In the genomic region with DNA sequence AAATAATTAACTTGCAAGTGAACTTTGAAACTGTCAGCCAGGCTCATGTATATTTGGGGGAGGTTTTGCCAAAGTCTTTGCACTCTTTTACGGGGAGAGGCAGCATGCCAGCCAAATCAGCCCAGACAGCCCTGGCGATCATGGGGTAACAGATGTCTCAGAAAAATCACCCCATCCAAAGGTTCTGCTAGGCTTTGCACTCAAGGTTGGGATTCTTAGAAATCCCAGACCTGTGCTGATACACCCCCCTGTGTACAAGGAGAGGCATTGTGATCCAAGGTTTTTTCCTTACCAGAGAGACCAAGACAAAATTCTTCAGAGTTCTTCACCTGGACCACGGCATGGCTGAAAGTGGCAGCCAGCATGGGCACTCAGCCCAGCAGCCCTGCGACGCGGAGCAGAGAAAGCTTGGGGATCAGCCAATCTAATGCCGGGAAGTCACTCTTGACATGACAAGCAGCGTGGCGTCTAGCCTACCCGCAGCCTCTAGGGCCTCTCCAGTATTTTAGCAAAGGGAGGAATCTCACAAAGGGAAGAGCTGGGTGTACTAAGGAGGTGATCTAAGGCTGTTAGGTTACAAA, we compare ENCODE assay signal across 9 mouse cellular contexts. TPM values are rescaled to one million over a fixed set of nuclear protein-coding genes. Genes with fewer than 3 reads are reported as not detected.
DNase-seq lines count a peak whose midpoint lies in the region; ATAC-seq and TF ChIP-seq lines count a peak whose summit lies in the region.
"Had no signal": no experiment of that assay in that cellular context is flagged by ENCODE, and none has a peak within 500 bp of the region (broad histone marks: within the 10 kb centered on the region; RNA-seq: fewer than 3 reads in every experiment).

No protein-coding gene starts in this region.

- no peak overlapping the region for H3K9ac ChIP-seq in forebrain, embryonic 11.5 days (ENCODE audit: low read length)
- no peak overlapping the region for H3K9ac ChIP-seq in lung, embryonic 16.5 days (ENCODE audit: low read length)
- no peak overlapping the region for H3K9ac ChIP-seq in forebrain, embryonic 15.5 days (replicated peaks)
- H3K9ac ChIP-seq: neural tube, embryonic 12.5 days had no signal

- no peak overlapping the region for H3K4me2 ChIP-seq in forebrain, embryonic 11.5 days (ENCODE audit: low read depth, low read length, severe bottlenecking)
- H3K4me2 ChIP-seq in lung, embryonic 16.5 days (ENCODE audit: low read depth, low read length), result 0 out of 2 replicates have a peak overlapping the region, but pooled peaks have one; percentile 16
- H3K4me2 ChIP-seq in forebrain, embryonic 15.5 days (replicated peaks), result peak overlapping the region; percentile 27
- H3K4me2 ChIP-seq in myocyte (ENCODE audit: low read depth), result peak overlapping the region; percentile 49
- H3K4me2 ChIP-seq: neural tube, embryonic 12.5 days had no signal

- no peak for ATAC-seq in forebrain, embryonic 11.5 days (replicated peaks; ENCODE audit: low FRiP score)
- ATAC-seq in lung, embryonic 16.5 days (ENCODE audit: low read depth), result peak; percentile 52
- peak; percentile 72 for ATAC-seq in forebrain, embryonic 15.5 days (replicated peaks)
- ATAC-seq in monocyte, adult 5-6 weeks (replicated peaks; ENCODE audit: insufficient number of reproducible peaks, low FRiP score, low TSS enrichment, poor library complexity, severe bottlenecking), result no peak

- no peaks in the 10 kb centered on the region for H3K36me3 ChIP-seq in forebrain, embryonic 10.5 days (replicated peaks)
- H3K36me3 ChIP-seq in forebrain, embryonic 11.5 days (ENCODE audit: control insufficient read depth, insufficient read depth, low read length), result no peaks in the 10 kb centered on the region
- H3K36me3 ChIP-seq in lung, embryonic 16.5 days (ENCODE audit: control insufficient read depth, insufficient read depth, low read length), result no peaks in the 10 kb centered on the region
- no peaks in the 10 kb centered on the region for H3K36me3 ChIP-seq in forebrain, embryonic 15.5 days
- no peaks in the 10 kb centered on the region for H3K36me3 ChIP-seq in myocyte (ENCODE audit: control insufficient read depth, insufficient read depth)
- H3K36me3 ChIP-seq: neural tube, embryonic 12.5 days had no signal

- TF ChIP-seq POLR2A in myocyte (IDR thresholded peaks at IDR 0.05; ENCODE audit: insufficient read length, low read depth), result no peak

- no peak overlapping the region for H3K4me3 ChIP-seq in forebrain, embryonic 10.5 days
- no peak overlapping the region for H3K4me3 ChIP-seq in forebrain, embryonic 11.5 days (ENCODE audit: low read depth, low read length)
- H3K4me3 ChIP-seq in lung, embryonic 16.5 days (ENCODE audit: low read length), result no peak overlapping the region
- H3K4me3 ChIP-seq in forebrain, embryonic 15.5 days, result no peak overlapping the region
- H3K4me3 ChIP-seq in myocyte, result no peak overlapping the region
- H3K4me3 ChIP-seq: neural tube, embryonic 12.5 days had no signal

- H3K4me1 ChIP-seq in forebrain, embryonic 10.5 days, result peaks cover 40% of the 10 kb centered on the region
- peaks cover 3% of the 10 kb centered on the region for H3K4me1 ChIP-seq in forebrain, embryonic 11.5 days (replicated peaks; ENCODE audit: control insufficient read depth, insufficient read depth, low read length)
- peaks cover 16% of the 10 kb centered on the region for H3K4me1 ChIP-seq in lung, embryonic 16.5 days (replicated peaks; ENCODE audit: control insufficient read depth, insufficient read depth, low read length)
- H3K4me1 ChIP-seq in forebrain, embryonic 15.5 days, result peaks cover 36% of the 10 kb centered on the region

- H3K79me2 ChIP-seq in myocyte (ENCODE audit: control insufficient read depth, insufficient read depth), result no peaks in the 10 kb centered on the region

- no peak overlapping the region for H3ac ChIP-seq in myocyte (ENCODE audit: control insufficient read depth, insufficient read length)

- no peaks in the 10 kb centered on the region for H3K9me3 ChIP-seq in forebrain, embryonic 10.5 days
- H3K9me3 ChIP-seq in forebrain, embryonic 11.5 days (ENCODE audit: control insufficient read depth, low read length), result no peaks in the 10 kb centered on the region
- H3K9me3 ChIP-seq in lung, embryonic 16.5 days (ENCODE audit: control insufficient read depth, low read length), result no peaks in the 10 kb centered on the region
- no peaks in the 10 kb centered on the region for H3K9me3 ChIP-seq in forebrain, embryonic 15.5 days
- H3K9me3 ChIP-seq: neural tube, embryonic 12.5 days had no signal

- 73% methylated on average over 10 of the region's 10 CpGs for WGBS in forebrain, embryonic 10.5 days
- WGBS in forebrain, embryonic 11.5 days, result 65% methylated on average over 10 of the region's 10 CpGs
- 23% methylated on average over 10 of the region's 10 CpGs for WGBS in lung, embryonic 16.5 days
- whole genome bisulfite sequencing in forebrain, embryonic 15.5 days, result 27% methylated on average over 10 of the region's 10 CpGs

- H3K27me3 ChIP-seq in forebrain, embryonic 10.5 days (ENCODE audit: poor library complexity, severe bottlenecking), result peaks cover 41% of the 10 kb centered on the region
- no peaks in the 10 kb centered on the region for H3K27me3 ChIP-seq in forebrain, embryonic 11.5 days (ENCODE audit: control insufficient read depth, insufficient read depth, low read length)
- no peaks in the 10 kb centered on the region for H3K27me3 ChIP-seq in lung, embryonic 16.5 days (ENCODE audit: control insufficient read depth, insufficient read depth, low read depth, low read length)
- H3K27me3 ChIP-seq in forebrain, embryonic 15.5 days, result no peaks in the 10 kb centered on the region
- H3K27me3 ChIP-seq in myocyte (ENCODE audit: control insufficient read depth, insufficient read depth, insufficient read length), result no peaks in the 10 kb centered on the region
- H3K27me3 ChIP-seq: neural tube, embryonic 12.5 days had no signal

- no peak for DNase-seq in forebrain, embryonic 10.5 days (ENCODE audit: extremely low spot score, low spot score)
- no peak for DNase-seq in forebrain, embryonic 11.5 days (ENCODE audit: low spot score)
- DNase-seq in lung, postnatal 36 days, result no peak
- DNase-seq in urinary bladder, postnatal 14 days (ENCODE audit: low spot score), result no peak

- peak overlapping the region; percentile 44; the same call in 1 of the 2 replicates for H3K27ac ChIP-seq in forebrain, embryonic 10.5 days
- no peak overlapping the region for H3K27ac ChIP-seq in forebrain, embryonic 11.5 days (ENCODE audit: low read depth, low read length)
- H3K27ac ChIP-seq in lung, embryonic 16.5 days (ENCODE audit: low read length), result no peak overlapping the region
- peak overlapping the region; percentile 77 for H3K27ac ChIP-seq in forebrain, embryonic 15.5 days (replicated peaks)
- H3K27ac ChIP-seq: neural tube, embryonic 12.5 days had no signal

TF ChIP-seq in myocyte, 11 proteins besides CTCF, POLR2A, EP300 and RAD21:
- TF ChIP-seq REST (IDR thresholded peaks at IDR 0.05; ENCODE audit: insufficient read depth, insufficient read length) (no peak), POLR2AphosphoS2 (IDR thresholded peaks at IDR 0.05; ENCODE audit: insufficient read length, low read depth) (no peak), TCF12 (IDR thresholded peaks at IDR 0.05; ENCODE audit: insufficient read depth, poor library complexity, severe bottlenecking) (no peak), CEBPB (IDR thresholded peaks at IDR 0.05; ENCODE audit: insufficient read depth, poor library complexity, severe bottlenecking) (no peak), USF1 (IDR thresholded peaks at IDR 0.05; ENCODE audit: low read depth) (no peak), MAX (IDR thresholded peaks at IDR 0.05; ENCODE audit: low read depth) (no peak), MYOG (IDR thresholded peaks at IDR 0.05; ENCODE audit: control insufficient read depth in 1 of 3, insufficient read depth in 1 of 3, insufficient read length in 2 of 3, low read depth in 2 of 3) (no peak)

RNA-seq across cellular contexts. Expression of a gene that starts 7.5 kb away (rescaled TPM):
- polyA plus RNA-seq in forebrain, embryonic 10.5 days (2016; fragmentation: Nextera tagmentation; extraction: Ambion mirVana), result 24.3 and 25.4 TPM in 2 replicates
- polyA plus RNA-seq in forebrain, embryonic 11.5 days (2014; fragmentation: Nextera tagmentation; extraction: Ambion mirVana), result 19.1 and 19.3 TPM in 2 replicates
- polyA plus RNA-seq in lung, embryonic 16.5 days (2015; fragmentation: Nextera tagmentation; extraction: Ambion mirVana), result 40.5 and 40.6 TPM in 2 replicates
- 87.3 and 95.0 TPM in 2 replicates for polyA plus RNA-seq in forebrain, embryonic 15.5 days (2015; fragmentation: Nextera tagmentation; extraction: Ambion mirVana)
- polyA plus RNA-seq in myocyte (2012; fragmentation: generic; extraction: Trizol), result 8.9 TPM
- 0.21 to 0.29 TPM (median 0.29 TPM) in 3 replicates for total RNA-seq in monocyte, adult 5-6 weeks (2017)

Comparison
In these comparisons a context has a peak if more than half of its experiments do, and no peak if none do; other contexts are left out.
1. H3K27ac ChIP-seq: peak in forebrain, embryonic 10.5 days (single experiment) and forebrain, embryonic 15.5 days (single experiment); none in forebrain, embryonic 11.5 days (single experiment) and lung, embryonic 16.5 days (single experiment).
2. ATAC-seq: peak in lung, embryonic 16.5 days (single experiment) and forebrain, embryonic 15.5 days (single experiment); none in forebrain, embryonic 11.5 days (single experiment) and monocyte, adult 5-6 weeks (single experiment).